8 mouse cellular contexts compared by ENCODE assay signal in genomic region chr2:31087663-31088661, GRCm38 (mm10). TPM values are rescaled to one million over a fixed set of nuclear protein-coding genes. Genes with fewer than 3 reads are reported as not detected.
DNase-seq lines count a peak whose midpoint lies in the region; ATAC-seq and TF ChIP-seq lines count a peak whose summit lies in the region.

No protein-coding gene starts in this region.

- H3K9me3 ChIP-seq in forebrain, embryonic 13.5 days (replicated peaks) = no peaks in the 10 kb centered on the region
- no peaks in the 10 kb centered on the region for H3K9me3 ChIP-seq in hindbrain, embryonic 15.5 days
- H3K9me3 ChIP-seq in limb, embryonic 15.5 days = no peaks in the 10 kb centered on the region
- 0 out of 2 replicates have a peak, but pooled peaks cover 5% of the 10 kb centered on the region for H3K9me3 ChIP-seq in neural tube, embryonic 12.5 days

- no peak for ATAC-seq in forebrain, embryonic 13.5 days
- no peak for ATAC-seq in hindbrain, embryonic 15.5 days (ENCODE audit: low FRiP score, low read depth)
- ATAC-seq in limb, embryonic 15.5 days (ENCODE audit: insufficient number of reproducible peaks, low FRiP score, low TSS enrichment, low read depth) = no peak
- ATAC-seq in neural tube, embryonic 12.5 days (ENCODE audit: low FRiP score, low read depth) = no peak

- WGBS in forebrain, embryonic 13.5 days = 39% methylated on average over 11 of the region's 11 CpGs
- WGBS in hindbrain, embryonic 15.5 days = 28% methylated on average over 11 of the region's 11 CpGs
- 31% methylated on average over 11 of the region's 11 CpGs for WGBS in limb, embryonic 15.5 days
- 28% methylated on average over 11 of the region's 11 CpGs for WGBS in neural tube, embryonic 12.5 days

- peak overlapping the region; percentile 95 for H3K27ac ChIP-seq in bone marrow macrophage, adult 2 months (ENCODE audit: insufficient read depth, low read depth, low read length)
- H3K27ac ChIP-seq in forebrain, embryonic 13.5 days = peak overlapping the region; percentile 40
- H3K27ac ChIP-seq in hindbrain, embryonic 15.5 days (replicated peaks) = peak overlapping the region; percentile 54; the same call in 1 of the 2 replicates
- 0 out of 2 replicates have a peak overlapping the region, but pooled peaks have one; percentile 13 for H3K27ac ChIP-seq in limb, embryonic 15.5 days
- no peak overlapping the region for H3K27ac ChIP-seq in neural tube, embryonic 12.5 days

- no peak for TF ChIP-seq POLR2A in bone marrow macrophage, adult 2 months (IDR thresholded peaks at IDR 0.05; ENCODE audit: borderline replicate concordance, low read depth, low read length)

- H3K36me3 ChIP-seq in forebrain, embryonic 13.5 days (ENCODE audit: poor library complexity, severe bottlenecking) = peaks cover 12% of the 10 kb centered on the region
- H3K36me3 ChIP-seq in hindbrain, embryonic 15.5 days = peaks cover 13% of the 10 kb centered on the region
- peaks cover 21% of the 10 kb centered on the region for H3K36me3 ChIP-seq in limb, embryonic 15.5 days
- H3K36me3 ChIP-seq in neural tube, embryonic 12.5 days = peaks cover 7% of the 10 kb centered on the region

- no peak overlapping the region for H3K9ac ChIP-seq in forebrain, embryonic 13.5 days
- no peak overlapping the region for H3K9ac ChIP-seq in hindbrain, embryonic 15.5 days
- no peak overlapping the region for H3K9ac ChIP-seq in limb, embryonic 15.5 days
- H3K9ac ChIP-seq in neural tube, embryonic 12.5 days = no peak overlapping the region

- TF ChIP-seq CTCF in bone marrow macrophage, adult 2 months (IDR thresholded peaks at IDR 0.05; ENCODE audit: low read depth, low read length) = no peak

- peak overlapping the region; percentile 22; the same call in 1 of the 2 replicates for H3K4me3 ChIP-seq in bone marrow macrophage, adult 2 months (ENCODE audit: insufficient read depth, low read length)
- no peak overlapping the region for H3K4me3 ChIP-seq in forebrain, embryonic 13.5 days
- H3K4me3 ChIP-seq in hindbrain, embryonic 15.5 days = no peak overlapping the region
- H3K4me3 ChIP-seq in limb, embryonic 15.5 days = no peak overlapping the region
- H3K4me3 ChIP-seq in neural tube, embryonic 12.5 days = no peak overlapping the region

- no peak overlapping the region for H3K4me2 ChIP-seq in forebrain, embryonic 13.5 days
- H3K4me2 ChIP-seq in hindbrain, embryonic 15.5 days = no peak overlapping the region
- no peak overlapping the region for H3K4me2 ChIP-seq in limb, embryonic 15.5 days
- H3K4me2 ChIP-seq in neural tube, embryonic 12.5 days (replicated peaks) = peak overlapping the region; percentile 29; the same call in 1 of the 2 replicates

- no peaks in the 10 kb centered on the region for H3K27me3 ChIP-seq in forebrain, embryonic 13.5 days
- H3K27me3 ChIP-seq in hindbrain, embryonic 15.5 days = no peaks in the 10 kb centered on the region
- H3K27me3 ChIP-seq in limb, embryonic 15.5 days = no peaks in the 10 kb centered on the region
- no peaks in the 10 kb centered on the region for H3K27me3 ChIP-seq in neural tube, embryonic 12.5 days (replicated peaks)

- peaks cover 54% of the 10 kb centered on the region for H3K4me1 ChIP-seq in bone marrow macrophage, adult 2 months (ENCODE audit: control insufficient read depth, insufficient read depth, low read length)
- peaks cover 34% of the 10 kb centered on the region for H3K4me1 ChIP-seq in forebrain, embryonic 13.5 days
- peaks cover 11% of the 10 kb centered on the region for H3K4me1 ChIP-seq in hindbrain, embryonic 15.5 days (replicated peaks)
- H3K4me1 ChIP-seq in limb, embryonic 15.5 days = peaks cover 19% of the 10 kb centered on the region
- peaks cover 16% of the 10 kb centered on the region for H3K4me1 ChIP-seq in neural tube, embryonic 12.5 days

- DNase-seq in layer of hippocampus, adult 8-10 months (ENCODE audit: low spot score in 2 of 2) = peak; percentile 50 to 77
- no peak for DNase-seq in layer of hippocampus, postnatal 36 days
- no peak for DNase-seq in urinary bladder, adult 2 months (ENCODE audit: low spot score)

RNA-seq across cellular contexts. Expression of gene Fnbp1, which starts 53.8 kb away (rescaled TPM):
- total RNA-seq in layer of hippocampus, adult 8-10 months (2022) = 100 to 1,000 TPM; 119 to 152 (median 139) TPM
- 100 to 1,000 TPM; 104 to 118 TPM for total RNA-seq in layer of hippocampus, postnatal 36 days (2021)
- polyA plus RNA-seq in bone marrow macrophage, adult 2 months (2012; ENCODE audit: insufficient read depth, insufficient read length, missing spikeins) = 255 and 258 TPM in 2 replicates
- polyA plus RNA-seq in forebrain, embryonic 13.5 days (2015; fragmentation: Nextera tagmentation; extraction: Ambion mirVana) = 12.5 and 12.7 TPM in 2 replicates
- polyA plus RNA-seq in hindbrain, embryonic 15.5 days (2015; fragmentation: Nextera tagmentation; extraction: Ambion mirVana) = 32.5 and 33.0 TPM in 2 replicates
- 27.1 and 27.5 TPM in 2 replicates for polyA plus RNA-seq in limb, embryonic 15.5 days (2015; fragmentation: Nextera tagmentation; extraction: Ambion mirVana)
- polyA plus RNA-seq in neural tube, embryonic 12.5 days (2016; fragmentation: Nextera tagmentation; extraction: Ambion mirVana) = 17.7 and 20.3 TPM in 2 replicates
- polyA plus RNA-seq in urinary bladder, adult 2 months (2012; rRNA removed) = 167 and 198 TPM in 2 replicates

Comparison
In these comparisons a context has a peak if more than half of its experiments do, and no peak if none do; other contexts are left out.
1. DNase-seq: peak in layer of hippocampus, adult 8-10 months (2 of 2); none in layer of hippocampus, postnatal 36 days (0 of 2) and urinary bladder, adult 2 months (single experiment).